Mouse (Mus musculus) C2C12 (cell line): ENCODE results near the gene Dnajc3. TPM values are rescaled to one million over a fixed set of nuclear protein-coding genes. Genes with fewer than 3 reads are reported as not detected.

Experiments used
- H3K27me3 ChIP-seq: one replicate; pipeline ENCODE4 v1.6.1; 2011; ENCODE audit not compliant: control insufficient read depth, insufficient read depth, insufficient read length
- H3K36me3 ChIP-seq: one replicate; pipeline ENCODE4 v1.6.1; 2011; ENCODE audit not compliant: control insufficient read depth, insufficient read depth
- H3K4me3 ChIP-seq: one replicate; pipeline ENCODE4 v1.5.1; 2011; ENCODE audit warnings: mild to moderate bottlenecking, control low read depth; ENCODE audit not compliant: poor library complexity, insufficient read depth, severe bottlenecking
- H3K79me2 ChIP-seq: one replicate; pipeline ENCODE4 v1.6.1; 2011; ENCODE audit not compliant: control insufficient read depth, insufficient read depth
- H3K79me3 ChIP-seq: one replicate; pipeline ENCODE4 v1.6.1; 2011; ENCODE audit warnings: low read depth, control low read depth
- H3ac ChIP-seq: one replicate; pipeline ENCODE3; 2011; ENCODE audit warnings: low read depth; ENCODE audit not compliant: control insufficient read depth, insufficient read length
- CEBPB ChIP-seq: IDR thresholded peaks from one replicate; pipeline ENCODE4 v1.6.1; 2011; ENCODE audit warnings: low read depth, mild to moderate bottlenecking, control low read depth, moderate library complexity
- CTCF ChIP-seq: IDR thresholded peaks from one replicate; pipeline ENCODE4 v1.5.1; 2011; ENCODE audit not compliant: control insufficient read depth, insufficient read depth, insufficient read length
- FOSL1 ChIP-seq: IDR thresholded peaks from one replicate; pipeline ENCODE4 v1.8.0; 2011; ENCODE audit warnings: mild to moderate bottlenecking, low read length; ENCODE audit not compliant: poor library complexity, insufficient read depth, severe bottlenecking
- MAX ChIP-seq: IDR thresholded peaks from one replicate; pipeline ENCODE4 v1.6.1; 2011; ENCODE audit warnings: mild to moderate bottlenecking, control low read depth
- MYOD1 ChIP-seq: IDR thresholded peaks from one replicate; pipeline ENCODE4 v1.6.1; 2011; ENCODE audit warnings: low read depth; ENCODE audit not compliant: control insufficient read depth, insufficient read length
- MYOG ChIP-seq: IDR thresholded peaks from one replicate; pipeline ENCODE4 v1.6.1; 2011; ENCODE audit not compliant: control insufficient read depth, insufficient read length; ENCODE audit errors: extremely low read depth
- USF1 ChIP-seq: IDR thresholded peaks from one replicate; pipeline ENCODE4 v1.6.1; 2011; ENCODE audit warnings: low read depth, mild to moderate bottlenecking, control low read depth, moderate library complexity
- polyA plus RNA-seq: library from polyadenylated mRNA; unstranded; fragments of >200 nt; fragmentation: generic; extraction: Trizol; gene quantifications from one replicate; pipeline ENCODE4 v1.2.1, GENCODE M21; 2012; ENCODE audit warnings: missing spikeins

The Dnajc3 gene
- polyA plus RNA-seq, 1 experiment = 11.4 TPM

DNA sequence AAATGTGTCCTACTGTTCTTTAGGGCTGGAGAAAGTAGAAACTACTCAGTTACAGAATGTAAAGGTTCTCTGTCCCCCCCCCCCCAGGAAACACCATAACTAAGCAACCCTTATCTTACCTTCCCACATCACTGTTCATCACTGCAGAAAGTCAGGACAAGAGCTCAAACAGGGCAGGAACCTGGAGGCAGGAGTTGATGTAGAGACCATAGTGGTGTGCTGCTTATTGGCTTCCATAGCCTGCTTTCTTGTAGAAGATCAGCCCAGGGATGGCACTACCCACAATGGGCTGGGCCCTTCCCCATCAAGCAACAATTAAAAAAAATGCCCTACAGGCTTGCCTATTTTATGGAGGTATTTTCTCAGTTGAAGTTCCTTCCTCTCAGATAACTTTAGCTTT is 45.6 kb downstream of the Dnajc3 start:
- Histone ChIP-seq H3K79me3 (no peaks in the 10 kb centered on the region), H3K4me3 (no peak overlapping the region), H3ac (no peak overlapping the region), H3K27me3 (no peaks in the 10 kb centered on the region), H3K79me2 (no peaks in the 10 kb centered on the region), H3K36me3 (peaks cover 33% of the 10 kb centered on the region)
- TF ChIP-seq MYOD1 (no peak), MYOG (no peak), FOSL1 (no peak), USF1 (no peak), CEBPB (no peak), MAX (no peak), CTCF (no peak)

GRCm38 (mm10) chr14:118984161-118984560 is 46.4 kb downstream of the Dnajc3 start:
- Histone ChIP-seq H3K4me3 (no peak overlapping the region), H3ac (no peak overlapping the region), H3K79me2 (no peaks in the 10 kb centered on the region), H3K27me3 (no peaks in the 10 kb centered on the region), H3K79me3 (no peaks in the 10 kb centered on the region), H3K36me3 (peaks cover 29% of the 10 kb centered on the region)
- TF ChIP-seq MYOD1 (no peak), FOSL1 (no peak), USF1 (no peak), CEBPB (no peak), CTCF (no peak), MYOG (no peak), MAX (no peak)

- Histone ChIP-seq H3K36me3 (peaks cover 5% of the 10 kb centered on the region), H3K27me3 (no peaks in the 10 kb centered on the region), H3K4me3 (no peak overlapping the region), H3ac (no peak overlapping the region), H3K79me2 (no peaks in the 10 kb centered on the region), H3K79me3 (no peaks in the 10 kb centered on the region)
- TF ChIP-seq CTCF = peak; percentile 4
- TF ChIP-seq CEBPB = no peak
- TF ChIP-seq MAX = no peak
- no peak for TF ChIP-seq MYOG
- TF ChIP-seq MYOD1 = no peak
- no peak for TF ChIP-seq USF1
Observed at GRCm38 (mm10) chr14:118986653-118987522, 49.1 kb downstream of the Dnajc3 start.

- no peak overlapping the region for H3K4me3 ChIP-seq
- no peak overlapping the region for H3ac ChIP-seq
- H3K36me3 ChIP-seq = peaks cover 4% of the 10 kb centered on the region
- H3K79me2 ChIP-seq = no peaks in the 10 kb centered on the region
- no peaks in the 10 kb centered on the region for H3K27me3 ChIP-seq
- H3K79me3 ChIP-seq = no peaks in the 10 kb centered on the region
- no peak for TF ChIP-seq MYOD1
- TF ChIP-seq USF1 = no peak
- TF ChIP-seq FOSL1 = no peak
- no peak for TF ChIP-seq MYOG
- TF ChIP-seq MAX = no peak
- no peak for TF ChIP-seq CTCF
- TF ChIP-seq CEBPB = no peak
Observed at GRCm38 (mm10) chr14:118987523-118988496, 50.0 kb downstream of the Dnajc3 start.

DNA sequence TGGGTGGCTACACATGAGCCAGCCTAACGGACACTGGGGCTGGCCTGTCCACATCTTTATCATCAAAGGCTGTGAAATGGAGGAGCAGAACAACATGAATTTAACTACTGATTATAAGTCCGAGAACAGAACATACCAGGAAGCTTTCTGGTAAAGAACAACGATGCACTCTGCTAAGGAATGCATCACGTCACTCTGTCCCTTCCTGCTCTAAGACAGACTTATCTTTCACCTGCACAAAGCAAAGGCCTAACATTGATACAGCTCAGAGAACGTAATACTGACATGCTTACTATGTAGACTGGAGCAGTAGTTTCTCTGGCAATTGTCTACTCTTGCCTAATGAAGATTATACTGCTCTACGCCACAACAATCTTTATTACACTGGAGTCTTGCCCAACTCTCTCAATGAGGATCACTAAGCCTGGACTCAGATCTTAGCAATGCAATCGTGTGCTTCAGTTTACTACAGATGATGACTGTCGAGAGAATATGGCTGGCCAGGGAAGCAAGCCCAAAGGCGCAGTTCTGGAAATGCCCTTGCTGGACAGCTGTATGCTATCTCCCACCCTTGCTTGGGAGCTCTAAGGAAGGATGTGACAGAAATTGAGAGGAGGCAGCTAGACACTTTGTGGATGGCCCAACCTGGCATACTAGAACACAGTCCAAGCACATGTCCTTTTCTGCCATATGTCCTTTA is 57.6 kb downstream of the Dnajc3 start:
- no peak for TF ChIP-seq MAX
- TF ChIP-seq MYOD1 = no peak
- TF ChIP-seq CTCF = no peak
- TF ChIP-seq MYOG = no peak
- no peak for TF ChIP-seq FOSL1
- TF ChIP-seq CEBPB = no peak
- TF ChIP-seq USF1 = no peak
- no peak overlapping the region for H3ac ChIP-seq
- peaks cover 5% of the 10 kb centered on the region for H3K36me3 ChIP-seq
- H3K79me2 ChIP-seq = no peaks in the 10 kb centered on the region
- no peaks in the 10 kb centered on the region for H3K27me3 ChIP-seq
- H3K79me3 ChIP-seq = no peaks in the 10 kb centered on the region
- H3K4me3 ChIP-seq = no peak overlapping the region
